Mouse (Mus musculus) spleen, adult 2 months (tissue): Measurements from ENCODE around the gene Gm5475.

Experiments used
- CTCF ChIP-seq: fragments of 200-500 bp; IDR thresholded peaks from 2 replicates; pipeline ENCODE4 v1.5.1; 2011; ENCODE audit warnings: mild to moderate bottlenecking, inconsistent platforms; ENCODE audit not compliant: insufficient read depth, insufficient read length, insufficient replicate concordance; ENCODE audit errors: extremely low read depth
- POLR2A ChIP-seq: fragments of 200-500 bp; IDR thresholded peaks from 2 replicates; pipeline ENCODE4 v1.6.1; 2011; ENCODE audit warnings: low read depth, low read length, inconsistent platforms

DNA sequence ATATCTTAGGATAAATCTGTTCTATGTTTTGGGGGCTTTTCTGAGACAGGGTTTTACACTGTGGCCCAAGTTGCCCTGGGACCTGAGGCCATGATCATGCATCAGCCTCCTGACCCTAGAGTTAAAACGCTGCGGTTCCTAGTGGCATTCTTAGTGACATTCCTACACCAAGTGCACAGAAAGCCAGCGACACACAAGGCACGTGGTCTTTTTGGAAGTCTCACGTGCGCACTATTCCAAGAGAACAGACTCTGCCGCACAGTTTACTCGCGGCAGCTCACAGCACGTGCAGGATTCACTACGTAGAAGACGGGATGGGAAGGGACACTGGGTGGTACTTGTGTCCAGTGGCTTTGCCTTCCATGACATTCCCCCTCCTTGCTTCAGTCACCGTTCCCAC is 7.0 kb upstream of the Gm5475 start:
- no peak for TF ChIP-seq POLR2A
- no peak for TF ChIP-seq CTCF
